Mouse (Mus musculus) adrenal gland, adult 18-20 months (tissue): Measurements from ENCODE around the gene H2al2c. TPM values are rescaled to one million over a fixed set of nuclear protein-coding genes. Genes with fewer than 3 reads are reported as not detected.
"Not testable (repeated sequence)": the region's sequence is repeated elsewhere in the genome, so short reads cannot be mapped to it uniquely, and the experiment has no call there.

Experiments
- DNase-seq, 2 experiments: peaks; one replicate each; pipeline ENCODE4 v3.0.0; 2021 to 2022; ENCODE audit warnings: low spot score in 2 of 2
- long read RNA-seq, 2 experiments: library from polyadenylated mRNA; stranded (forward); transcript quantifications; one replicate each; pipeline ENCODE4 v2.0.0; 2021
- total RNA-seq, 2 experiments: library from RNA; stranded (reverse); gene quantifications; 1 replicate in 1 of 2; 2 replicates in 1 of 2; pipeline ENCODE4 v1.2.3; 2021

The H2al2c gene
- not detected for total RNA-seq
- long read RNA-seq, experiment 1, result 0 reads
- long read RNA-seq, experiment 2, result 0 reads

- not testable (repeated sequence) for DNase-seq
Observed at GRCm38 (mm10) chrY:2598799-2599198, at the start of gene H2al2c. Gene H2al2c (plus strand): TSS chrY:2599099.

Other genes with a start within 250 kb of the H2al2c start
- not detected for gene Sry, start 64.6 kb downstream of the H2al2c start, total RNA-seq
- gene H2al2b, start 121.6 kb downstream of the H2al2c start, total RNA-seq, result not detected
- not detected for gene Gm4064, start 197.1 kb downstream of the H2al2c start, total RNA-seq
- not detected for gene Rbmy, start 231.6 kb downstream of the H2al2c start, total RNA-seq
- not detected for gene Gm10256, start 231.6 kb downstream of the H2al2c start, total RNA-seq